Mouse (Mus musculus) T-helper 17 cell (primary cell): Measurements from ENCODE around the gene Lekr1.

Experiments used
- in situ Hi-C, 2 experiments: fragments of 300-600 bp; cut with MboI, MseI; formaldehyde crosslinking; loops; 1 replicate in 1 of 2; 2 replicates in 1 of 2; pipeline ENCODE4 v1.15.1; 2025; ENCODE audit warnings: high pct_unique_total_duplicates in 2 of 2

Gene Lekr1

GRCm38 (mm10) chr3:65665977-65666766, at the start of gene Lekr1:
Lekr1 (plus strand) TSS chr3:65666228.
- in situ Hi-C loops: no loop called here

- in situ Hi-C loops: no loop called here
These were observed 48.5 kb upstream of the Lekr1 start for GRCm38 (mm10) chr3:65617507-65617906.

GRCm38 (mm10) chr3:65619340-65619739, 46.7 kb upstream of the Lekr1 start:
- in situ Hi-C loops: no loop called here

- in situ Hi-C loops: no loop called here
These were observed 43.0 kb upstream of the Lekr1 start for GRCm38 (mm10) chr3:65623057-65623456.

GRCm38 (mm10) chr3:65625496-65626289, 40.3 kb upstream of the Lekr1 start:
- in situ Hi-C loops: no loop called here

GRCm38 (mm10) chr3:65626290-65626914, 39.6 kb upstream of the Lekr1 start:
- in situ Hi-C loops: no loop called here

- in situ Hi-C loops: no loop called here
These were observed 38.9 kb upstream of the Lekr1 start for GRCm38 (mm10) chr3:65627021-65627706.

- in situ Hi-C loops: no loop called here
These were observed 38.4 kb upstream of the Lekr1 start for GRCm38 (mm10) chr3:65627707-65628028.

GRCm38 (mm10) chr3:65629565-65630112, 36.4 kb upstream of the Lekr1 start:
- in situ Hi-C loops: no loop called here

- in situ Hi-C loops: no loop called here
These were observed 32.4 kb upstream of the Lekr1 start for GRCm38 (mm10) chr3:65633604-65634003.

- in situ Hi-C loops: no loop called here
These were observed 30.0 kb upstream of the Lekr1 start for GRCm38 (mm10) chr3:65635983-65636382.

GRCm38 (mm10) chr3:65637313-65637712, 28.7 kb upstream of the Lekr1 start:
- in situ Hi-C loops: no loop called here

- in situ Hi-C loops: no loop called here
These were observed 27.1 kb upstream of the Lekr1 start for GRCm38 (mm10) chr3:65638896-65639295.

GRCm38 (mm10) chr3:65639454-65640014, 26.5 kb upstream of the Lekr1 start:
- in situ Hi-C loops: no loop called here

GRCm38 (mm10) chr3:65642959-65643358, 23.1 kb upstream of the Lekr1 start:
- in situ Hi-C loops: no loop called here

GRCm38 (mm10) chr3:65643654-65644053, 22.4 kb upstream of the Lekr1 start:
- in situ Hi-C loops: no loop called here

- in situ Hi-C loops: no loop called here
These were observed 18.4 kb upstream of the Lekr1 start for GRCm38 (mm10) chr3:65647592-65647991.

GRCm38 (mm10) chr3:65648913-65649312, 17.1 kb upstream of the Lekr1 start:
- in situ Hi-C loops: no loop called here

- in situ Hi-C loops: no loop called here
These were observed 15.7 kb upstream of the Lekr1 start for GRCm38 (mm10) chr3:65650156-65650815.

- in situ Hi-C loops: loop anchor here in 1 of 2 experiments (5.0 kb wide), 1 partner anchor 127 kb away; the partner anchor contains the start of gene Tiparp
These were observed 11.4 kb upstream of the Lekr1 start for GRCm38 (mm10) chr3:65654541-65655206.
